Mouse (Mus musculus) liver, adult 2 months (tissue): ENCODE measurements around the gene Kpna7.

ENCODE experiments used
- CTCF ChIP-seq: fragments of 200-500 bp; IDR thresholded peaks from 2 replicates; pipeline ENCODE4 v1.5.1; 2011; ENCODE audit warnings: low read depth, low read length, control low read depth
- POLR2A ChIP-seq: fragments of 200-500 bp; IDR thresholded peaks from 2 replicates; pipeline ENCODE4 v1.6.1; 2011; ENCODE audit warnings: low read length, control low read depth; ENCODE audit not compliant: insufficient read depth; ENCODE audit errors: extremely low read depth

DNA sequence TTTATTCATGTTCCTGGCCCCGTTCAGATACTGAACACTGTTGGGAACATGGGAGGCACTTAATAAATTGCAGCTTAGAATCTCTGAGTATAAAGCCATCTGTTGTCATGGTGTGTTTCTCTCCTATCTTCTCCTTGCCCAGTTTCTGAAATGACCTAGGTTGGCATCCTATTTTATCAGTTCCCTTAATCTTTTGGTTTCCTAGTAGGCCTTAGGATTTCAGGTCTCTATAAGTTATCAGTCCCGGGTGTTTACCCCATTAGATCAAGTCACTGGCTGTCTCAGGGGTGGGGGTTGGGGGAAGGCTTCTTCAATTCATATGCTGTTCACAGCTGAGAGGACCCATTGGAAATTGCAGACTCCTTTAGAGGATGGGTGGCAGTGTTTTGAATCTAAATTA is 992 bp upstream of the Kpna7 start:
- TF ChIP-seq CTCF (no peak), POLR2A (no peak)
